Mouse (Mus musculus) ES-E14 (cell line): ENCODE measurements around the gene Gtpbp3. TPM values are rescaled to one million over a fixed set of nuclear protein-coding genes. Genes with fewer than 3 reads are reported as not detected.

Source experiments
- DNase-seq: peaks from one replicate; pipeline ENCODE4 v3.0.0-alpha.2; 2013; ENCODE audit warnings: low read depth, low spot score
- H3K27ac ChIP-seq: 2 replicates; pipeline ENCODE4 v1.5.1; 2012; ENCODE audit warnings: low read depth, mild to moderate bottlenecking, low read length, moderate library complexity, mixed read lengths; ENCODE audit not compliant: poor library complexity, insufficient read depth, severe bottlenecking
- H3K36me3 ChIP-seq: 2 replicates; pipeline ENCODE4 v1.6.1; 2012; ENCODE audit warnings: mild to moderate bottlenecking, low read length, moderate library complexity, mixed read lengths; ENCODE audit not compliant: control insufficient read depth, poor library complexity, insufficient read depth, severe bottlenecking
- H3K4me1 ChIP-seq, 2 experiments: fragments of 150-350 bp in 1 of 2; sonication (generic) in 1 of 2; 2 replicates each; pipeline ENCODE4 v1.6.1; 2012; ENCODE audit warnings: low read length in 2 of 2, mild to moderate bottlenecking in 1 of 2, mixed read lengths in 1 of 2; ENCODE audit not compliant: control insufficient read depth in 2 of 2, insufficient read depth in 2 of 2, poor library complexity in 1 of 2
- H3K4me3 ChIP-seq, 2 experiments: fragments of 150-350 bp in 1 of 2; sonication (generic) in 1 of 2; 2 replicates each; pipeline ENCODE4 v1.5.1; 2012; ENCODE audit warnings: low read length in 2 of 2, low read depth in 1 of 2, mild to moderate bottlenecking in 1 of 2, mixed read lengths in 1 of 2; ENCODE audit not compliant: insufficient read depth in 1 of 2, poor library complexity in 1 of 2, severe bottlenecking in 1 of 2
- H3K9ac ChIP-seq: 2 replicates; pipeline ENCODE4 v1.6.1; 2012; ENCODE audit warnings: low read depth, mild to moderate bottlenecking, low read length, mixed read lengths; ENCODE audit not compliant: poor library complexity, insufficient read depth, severe bottlenecking
- H3K9me3 ChIP-seq: fragments of 150-350 bp; sonication (generic); 2 replicates; pipeline ENCODE4 v1.6.1; 2012; ENCODE audit warnings: low read depth, mild to moderate bottlenecking, low read length; ENCODE audit not compliant: control insufficient read depth, insufficient read depth
- CHD2 ChIP-seq: IDR thresholded peaks from 2 replicates; pipeline ENCODE4 v1.6.1; 2014; ENCODE audit warnings: mild to moderate bottlenecking, low read depth, low read length, inconsistent platforms
- HCFC1 ChIP-seq: IDR thresholded peaks from 2 replicates; pipeline ENCODE4 v1.6.1; 2012; ENCODE audit warnings: low read length, inconsistent platforms, borderline replicate concordance; ENCODE audit not compliant: insufficient read depth
- MAFK ChIP-seq: IDR thresholded peaks from 2 replicates; pipeline ENCODE4 v1.6.1; 2014; ENCODE audit warnings: mild to moderate bottlenecking, low read depth, low read length, inconsistent platforms; ENCODE audit not compliant: insufficient read depth
- ZC3H11A ChIP-seq: IDR thresholded peaks from 2 replicates; pipeline ENCODE4 v1.6.1; 2012; ENCODE audit warnings: low read depth, mild to moderate bottlenecking, inconsistent platforms, low read length, borderline replicate concordance
- ZNF384 ChIP-seq: IDR thresholded peaks from 2 replicates; pipeline ENCODE4 v1.6.1; 2012; ENCODE audit warnings: low read depth, low read length, inconsistent platforms
- in situ Hi-C, 2 experiments: fragments of 600-800 bp; cut with MboI; formaldehyde crosslinking; loops; one replicate each; pipeline ENCODE4 v1.15.1; 2025; ENCODE audit warnings: low sequenced_read_pairs in 2 of 2, inconsistent platforms in 1 of 2; ENCODE audit not compliant: unreplicated experiment in 2 of 2
- total RNA-seq: library from RNA; depleted of rRNA; stranded (reverse); fragments of 300-350 nt; gene quantifications from 2 replicates; pipeline ENCODE4 v1.2.3, GENCODE M21; 2012

Gtpbp3 gene
- total RNA-seq, 1 experiment = 60.4 TPM

- H3K4me3 ChIP-seq = peak within 1 kb of the TSS; percentile 79 to 96
- peak within 1 kb of the TSS; percentile 34; the same call in 1 of the 2 replicates for H3K27ac ChIP-seq
- H3K9ac ChIP-seq = peak within 1 kb of the TSS; percentile 74
- H3K9me3 ChIP-seq = no peaks in the 10 kb centered on the region
- peaks cover 2 to 19% of the 10 kb centered on the region in 2 experiments; a peak in 3 of 4 replicates for H3K4me1 ChIP-seq
- in situ Hi-C loops = no loop called here
- peak; percentile 95 for DNase-seq
- peaks cover 11% of the 10 kb centered on the region; the same call in 1 of the 2 replicates for H3K36me3 ChIP-seq
- no peak for TF ChIP-seq ZC3H11A
- TF ChIP-seq CHD2 = no peak
- TF ChIP-seq HCFC1 = no peak
- no peak for TF ChIP-seq ZNF384
- no peak for TF ChIP-seq MAFK
These were observed 49.3 kb downstream of the Gtpbp3 start, which contains the start of gene Bst2 for GRCm38 (mm10) chr8:71537028-71537867. Gene Bst2 (minus strand): TSS chr8:71537456.

GRCm38 (mm10) chr8:71542632-71543343 lies 54.9 kb downstream of the Gtpbp3 start, which contains the start of gene Mvb12a:
Gene Mvb12a (plus strand): TSS chr8:71542922.
- in situ Hi-C loops = no loop called here
- peak; percentile 98 for DNase-seq
- TF ChIP-seq HCFC1 (peak; percentile 94), MAFK (no peak)

GRCm38 (mm10) chr8:71543755-71544154 lies 55.9 kb downstream of the Gtpbp3 start:
- Histone ChIP-seq H3K27ac (no peak overlapping the region), H3K9me3 (no peaks in the 10 kb centered on the region), H3K4me3 (peak overlapping the region; percentile 80 to 90; a peak in 3 of 4 replicates), H3K4me1 (peaks cover 2 to 3% of the 10 kb centered on the region in 2 experiments; a peak in 1 of 4 replicates), H3K9ac (peak overlapping the region; percentile 74), H3K36me3 (peaks cover 16% of the 10 kb centered on the region; the same call in 1 of the 2 replicates)
- DNase-seq = no peak
- no peak for TF ChIP-seq ZC3H11A
- in situ Hi-C loops = no loop called here

More at GRCm38 (mm10) chr8:71542632-71543343, 54.9 kb downstream of the Gtpbp3 start, which contains the start of gene Mvb12a:
- H3K9ac ChIP-seq = peak within 1 kb of the TSS; percentile 74
- peaks cover 12% of the 10 kb centered on the region; the same call in 1 of the 2 replicates for H3K36me3 ChIP-seq
- peak within 1 kb of the TSS; percentile 31; the same call in 1 of the 2 replicates for H3K27ac ChIP-seq
- peaks cover 2 to 7% of the 10 kb centered on the region in 2 experiments; a peak in 2 of 4 replicates for H3K4me1 ChIP-seq
- no peaks in the 10 kb centered on the region for H3K9me3 ChIP-seq
- peak within 1 kb of the TSS; percentile 80 to 90 for H3K4me3 ChIP-seq

GRCm38 (mm10) chr8:71545053-71545452 lies 57.1 kb downstream of the Gtpbp3 start:
- no peaks in the 10 kb centered on the region for H3K9me3 ChIP-seq
- H3K27ac ChIP-seq = no peak overlapping the region
- H3K4me3 ChIP-seq = no peak overlapping the region
- H3K4me1 ChIP-seq = peaks cover 2 to 3% of the 10 kb centered on the region in 2 experiments; a peak in 1 of 4 replicates
- in situ Hi-C loops = no loop called here
- no peak overlapping the region for H3K9ac ChIP-seq
- peaks cover 16% of the 10 kb centered on the region; the same call in 1 of the 2 replicates for H3K36me3 ChIP-seq
- no peak for DNase-seq
- TF ChIP-seq HCFC1 (no peak), CHD2 (no peak), ZNF384 (no peak), ZC3H11A (no peak)
